Comparison of ENCODE assay signal across 16 mouse cellular contexts in the genomic region with DNA sequence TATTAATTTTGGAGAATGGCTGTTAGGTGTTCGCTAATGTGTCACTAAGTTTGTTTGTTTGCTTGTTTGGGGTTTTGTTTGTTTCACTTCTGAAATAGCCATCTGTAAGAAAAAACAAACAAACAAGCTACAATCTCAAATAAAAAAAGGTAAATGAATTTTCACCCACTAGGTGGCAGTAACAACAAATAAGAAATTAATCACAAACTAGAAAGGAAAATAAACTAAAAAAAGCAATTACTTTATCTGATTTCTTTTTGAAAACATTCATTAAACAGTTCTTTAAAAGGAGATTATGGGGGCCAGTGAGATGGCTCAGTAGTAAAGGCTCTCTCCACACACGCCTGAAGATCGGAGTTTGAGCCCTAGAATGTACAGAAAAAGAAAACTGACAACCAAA.
A peak's percentile ranks its signal among the peaks of the same experiment; 100 is the strongest.
DNase-seq lines count a peak whose midpoint lies in the region; ATAC-seq and TF ChIP-seq lines count a peak whose summit lies in the region.
"Had no signal": no experiment of that assay in that cellular context is flagged by ENCODE, and none has a peak within 500 bp of the region (broad histone marks: within the 10 kb centered on the region; RNA-seq: fewer than 3 reads in every experiment).

No protein-coding gene starts in this region.

- no peaks in the 10 kb centered on the region for H3K27me3 ChIP-seq in forebrain, postnatal 0 days (ENCODE audit: insufficient read depth, low read length)
- H3K27me3 ChIP-seq in forebrain, embryonic 16.5 days (replicated peaks; ENCODE audit: control insufficient read depth, insufficient read depth, low read length), result no peaks in the 10 kb centered on the region
- H3K27me3 ChIP-seq in CH12.LX (replicated peaks), result no peaks in the 10 kb centered on the region
- H3K27me3 ChIP-seq: intestine, embryonic 15.5 days; limb, embryonic 13.5 days had no signal

- in situ Hi-C loops in CH12.LX (cut with MboI; ENCODE audit: low pct_ligation_motif_present, low pct_unique_long_range_greater_than_20kb, low sequenced_read_pairs), result no loop called here

- dilution Hi-C loops in CH12.LX (cut with MboI; ENCODE audit: extremely low pct_ligation_motif_present, extremely low pct_unique_long_range_greater_than_20kb, low sequenced_read_pairs), result no loop called here

- H3K9ac ChIP-seq in forebrain, postnatal 0 days, result no peak overlapping the region
- no peak overlapping the region for H3K9ac ChIP-seq in forebrain, embryonic 16.5 days (replicated peaks; ENCODE audit: low read depth, low read length)
- H3K9ac ChIP-seq in CH12.LX (ENCODE audit: insufficient read depth, low read depth), result no peak overlapping the region
- H3K9ac ChIP-seq: intestine, embryonic 15.5 days; limb, embryonic 13.5 days had no signal

- no peak for ATAC-seq in forebrain, postnatal 0 days
- no peak for ATAC-seq in forebrain, embryonic 16.5 days
- no peak for ATAC-seq in megakaryocyte-erythroid progenitor cell, adult 5-6 weeks (replicated peaks; ENCODE audit: low FRiP score, low TSS enrichment, poor library complexity, severe bottlenecking)
- ATAC-seq: intestine, embryonic 15.5 days had no signal

- no peak for DNase-seq in forebrain, postnatal 0 days
- DNase-seq in layer of hippocampus, adult 9-10 months (ENCODE audit: low spot score), result peak; percentile 52
- DNase-seq in layer of hippocampus, postnatal 14 days (ENCODE audit: low spot score in 2 of 2), result no peak
- no peak for DNase-seq in CH12.LX (ENCODE audit: extremely low read depth)
- peak; percentile 18 for DNase-seq in R1 (ENCODE audit: low read depth, low spot score)
- DNase-seq: adrenal gland, postnatal 14 days; cerebellum, postnatal 36 days; heart, adult 11 months; heart, postnatal 10 days; kidney, postnatal 25 days; lung, adult 2 months; right cerebral cortex, postnatal 25 days had no signal

- no peaks in the 10 kb centered on the region for H3K9me3 ChIP-seq in forebrain, postnatal 0 days (ENCODE audit: low read length)
- no peaks in the 10 kb centered on the region for H3K9me3 ChIP-seq in forebrain, embryonic 16.5 days (ENCODE audit: control insufficient read depth, low read length)
- H3K9me3 ChIP-seq in CH12.LX (replicated peaks; ENCODE audit: low read length), result no peaks in the 10 kb centered on the region
- H3K9me3 ChIP-seq: intestine, embryonic 15.5 days; limb, embryonic 13.5 days had no signal

- WGBS in forebrain, postnatal 0 days, result 86% methylated on average over 3 of the region's 3 CpGs
- WGBS in forebrain, embryonic 16.5 days, result 88% methylated on average over 3 of the region's 3 CpGs

- no peaks in the 10 kb centered on the region for H3K4me1 ChIP-seq in forebrain, postnatal 0 days (ENCODE audit: insufficient read depth)
- no peaks in the 10 kb centered on the region for H3K4me1 ChIP-seq in forebrain, embryonic 16.5 days (replicated peaks; ENCODE audit: control insufficient read depth, insufficient read depth, low read length)
- no peaks in the 10 kb centered on the region for H3K4me1 ChIP-seq in CH12.LX (ENCODE audit: control insufficient read depth in 1 of 2, insufficient read depth in 2 of 2)
- H3K4me1 ChIP-seq: intestine, embryonic 15.5 days; limb, embryonic 13.5 days had no signal

- no peaks in the 10 kb centered on the region for H3K79me2 ChIP-seq in CH12.LX (replicated peaks; ENCODE audit: control insufficient read depth, extremely low read depth, insufficient read depth, poor library complexity, severe bottlenecking)

- H3K4me2 ChIP-seq in forebrain, postnatal 0 days (ENCODE audit: low read depth), result no peak overlapping the region
- no peak overlapping the region for H3K4me2 ChIP-seq in forebrain, embryonic 16.5 days (ENCODE audit: low read length)
- no peak overlapping the region for H3K4me2 ChIP-seq in CH12.LX (ENCODE audit: insufficient read depth, low read depth, poor library complexity, severe bottlenecking)
- H3K4me2 ChIP-seq: intestine, embryonic 15.5 days; limb, embryonic 13.5 days had no signal

- TF ChIP-seq EP300 in CH12.LX (IDR thresholded peaks at IDR 0.05; ENCODE audit: low read length), result no peak

- no peaks in the 10 kb centered on the region for H3K36me3 ChIP-seq in forebrain, postnatal 0 days (ENCODE audit: insufficient read depth)
- H3K36me3 ChIP-seq in forebrain, embryonic 16.5 days (ENCODE audit: control insufficient read depth, insufficient read depth), result no peaks in the 10 kb centered on the region
- no peaks in the 10 kb centered on the region for H3K36me3 ChIP-seq in CH12.LX (replicated peaks in 1 of 2; ENCODE audit: control insufficient read depth in 1 of 2, insufficient read depth in 1 of 2, low read length in 1 of 2)
- H3K36me3 ChIP-seq: intestine, embryonic 15.5 days; limb, embryonic 13.5 days had no signal

- H3K4me3 ChIP-seq in forebrain, postnatal 0 days (ENCODE audit: low read depth, low read length), result no peak overlapping the region
- no peak overlapping the region for H3K4me3 ChIP-seq in forebrain, embryonic 16.5 days (replicated peaks; ENCODE audit: low read length)
- H3K4me3 ChIP-seq in CH12.LX (replicated peaks in 1 of 3; ENCODE audit: low read depth in 2 of 3, low read length in 2 of 3, poor library complexity in 1 of 3), result no peak overlapping the region
- H3K4me3 ChIP-seq: intestine, embryonic 15.5 days; limb, embryonic 13.5 days had no signal

- peak; percentile 27 for TF ChIP-seq RAD21 in CH12.LX (IDR thresholded peaks at IDR 0.05; ENCODE audit: low read depth, low read length)

- peak; percentile 16; the same call in 1 of the 2 replicates for TF ChIP-seq CTCF in forebrain, postnatal 0 days (IDR thresholded peaks at IDR 0.05; ENCODE audit: low read depth)
- TF ChIP-seq CTCF in CH12.LX (conservative IDR thresholded peaks at IDR 0.05 in 1 of 2, IDR thresholded peaks at IDR 0.05 in 1 of 2; ENCODE audit: low read depth in 2 of 2, low read length in 2 of 2), result peak in 1 of 2 experiments; percentile 50; a peak in 2 of 4 replicates

- TF ChIP-seq POLR2A in CH12.LX (IDR thresholded peaks at IDR 0.05; ENCODE audit: low read depth, low read length), result no peak

- no peak overlapping the region for H3K27ac ChIP-seq in forebrain, postnatal 0 days (ENCODE audit: low read depth, low read length)
- H3K27ac ChIP-seq in forebrain, embryonic 16.5 days (ENCODE audit: low read length), result no peak overlapping the region
- no peak overlapping the region for H3K27ac ChIP-seq in CH12.LX (ENCODE audit: insufficient read depth, low read depth)
- H3K27ac ChIP-seq: intestine, embryonic 15.5 days; limb, embryonic 13.5 days had no signal

TF ChIP-seq in CH12.LX, 34 proteins besides CTCF, POLR2A, EP300 and RAD21:
- TF ChIP-seq IRF4 (IDR thresholded peaks at IDR 0.05; ENCODE audit: low read depth, low read length) (no peak), ZC3H11A (IDR thresholded peaks at IDR 0.05; ENCODE audit: low read depth, low read length) (no peak), ZNF384 (IDR thresholded peaks at IDR 0.05; ENCODE audit: low read depth, low read length) (0 out of 2 replicates have a peak, but pooled peaks have one; percentile 29), MEF2A (IDR thresholded peaks at IDR 0.05; ENCODE audit: borderline replicate concordance, low read depth, low read length) (no peak)

Comparison
In these comparisons a context has a peak if more than half of its experiments do, and no peak if none do; other contexts are left out.
1. DNase-seq: peak in layer of hippocampus, adult 9-10 months (single experiment) and R1 (single experiment); none in forebrain, postnatal 0 days (single experiment), layer of hippocampus, postnatal 14 days (0 of 2) and CH12.LX (single experiment).